Mouse (Mus musculus): ENCODE results near the gene Gm11549. TPM values are rescaled to one million over a fixed set of nuclear protein-coding genes. Genes with fewer than 3 reads are reported as not detected.

The Gm11549 gene
- total RNA-seq, 1 experiment: not detected

DNA sequence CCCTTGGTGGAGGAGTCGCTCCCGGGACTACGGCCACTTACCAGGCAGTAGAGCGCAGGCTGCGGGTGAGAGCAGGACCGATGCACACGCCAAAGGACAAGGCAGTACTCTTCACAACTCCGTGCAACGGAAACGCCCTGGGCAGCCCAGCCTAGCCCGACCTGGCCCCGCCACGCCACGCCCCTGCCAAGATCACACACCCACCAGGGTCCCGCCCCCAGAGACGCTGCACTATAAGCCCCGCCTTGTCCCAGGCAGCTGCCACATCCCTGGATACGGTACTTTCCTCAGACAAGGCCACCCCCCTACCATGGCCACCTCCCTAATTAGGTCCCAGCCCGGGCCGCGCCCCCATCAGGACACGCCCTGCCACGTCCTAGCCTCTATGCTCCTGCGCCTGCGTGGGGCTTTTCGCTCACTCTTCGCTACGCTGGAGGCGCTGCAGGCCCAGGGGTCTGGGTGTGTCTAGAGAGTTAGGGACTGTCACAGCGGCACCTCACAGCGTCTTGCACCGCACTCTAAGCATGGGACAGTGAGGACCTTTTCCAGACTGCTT is 46.0 kb downstream of the Gm11549 start, which contains the start of the genes Anxa5 and 1810062G17Rik:
Gene Anxa5 (minus strand): TSS at position 363 of the 556 bp plus-strand sequence.
Gene 1810062G17Rik (plus strand): TSS at position 406 of the 556 bp plus-strand sequence.
- TF ChIP-seq HCFC1 (IDR thresholded peaks at IDR 0.05; ENCODE audit: borderline replicate concordance, insufficient read depth, low read length): no peak
- no peak for TF ChIP-seq ZNF384 (IDR thresholded peaks at IDR 0.05; ENCODE audit: low read depth, low read length)
- TF ChIP-seq CHD2 (IDR thresholded peaks at IDR 0.05; ENCODE audit: low read depth, low read length): no peak
- no peak for TF ChIP-seq ZC3H11A (IDR thresholded peaks at IDR 0.05; ENCODE audit: borderline replicate concordance, low read depth, low read length)
- no peak for TF ChIP-seq MAFK (IDR thresholded peaks at IDR 0.05; ENCODE audit: insufficient read depth, low read depth, low read length)
- Histone ChIP-seq H3K27ac (ENCODE audit: insufficient read depth, low read depth, low read length, poor library complexity, severe bottlenecking) (no peak within 1 kb of the TSS), H3K9ac (ENCODE audit: insufficient read depth, low read depth, low read length, poor library complexity, severe bottlenecking) (peak within 1 kb of the TSS; percentile 21; the same call in 1 of the 2 replicates), H3K36me3 (ENCODE audit: control insufficient read depth, insufficient read depth, low read length, poor library complexity, severe bottlenecking) (no peaks in the 10 kb centered on the region), H3K4me3 (ENCODE audit: insufficient read depth in 1 of 2, low read depth in 1 of 2, low read length in 2 of 2, poor library complexity in 1 of 2, severe bottlenecking in 1 of 2) (peak within 1 kb of the TSS; percentile 69 to 72), H3K4me1 (ENCODE audit: control insufficient read depth in 2 of 2, insufficient read depth in 2 of 2, low read length in 2 of 2, poor library complexity in 1 of 2) (peaks cover 0 to 6% of the 10 kb centered on the region in 2 experiments; a peak in 2 of 4 replicates), H3K9me3 (ENCODE audit: control insufficient read depth, insufficient read depth, low read depth, low read length) (no peaks in the 10 kb centered on the region)
- DNase-seq (ENCODE audit: low read depth, low spot score): peak; percentile 90
- in situ Hi-C loops (cut with MboI; ENCODE audit: low sequenced_read_pairs in 2 of 2, unreplicated experiment in 2 of 2): no loop called here

DNA sequence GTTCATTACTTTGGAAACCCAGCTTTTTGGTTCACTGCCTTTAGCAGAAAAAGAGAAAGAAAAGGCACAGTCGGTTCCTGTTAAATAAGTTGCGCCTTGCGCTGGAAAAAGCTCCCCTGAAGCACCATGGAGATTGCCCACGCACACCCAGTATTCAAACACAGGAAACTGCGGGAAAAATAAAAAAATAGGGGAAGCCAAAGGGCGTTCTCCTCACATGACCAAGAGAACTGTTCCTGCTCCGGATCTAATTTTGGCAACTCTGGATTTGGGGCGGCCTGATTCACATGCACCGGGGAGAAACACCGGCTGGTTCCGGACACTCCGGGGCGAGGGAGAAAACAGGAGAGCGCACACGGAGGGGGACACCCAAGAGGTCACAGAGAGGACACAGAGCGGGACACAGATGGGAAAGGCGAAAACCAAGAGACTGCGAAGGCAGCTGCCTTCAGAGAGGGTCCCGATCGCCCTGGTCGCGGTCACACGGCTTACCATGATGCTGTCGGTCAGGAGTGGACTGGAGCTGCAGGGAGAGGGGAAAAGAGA is 46.6 kb downstream of the Gm11549 start:
- Histone ChIP-seq H3K9me3 (ENCODE audit: control insufficient read depth, insufficient read depth, low read depth, low read length) (no peaks in the 10 kb centered on the region), H3K36me3 (ENCODE audit: control insufficient read depth, insufficient read depth, low read length, poor library complexity, severe bottlenecking) (no peaks in the 10 kb centered on the region), H3K27ac (ENCODE audit: insufficient read depth, low read depth, low read length, poor library complexity, severe bottlenecking) (no peak overlapping the region), H3K4me3 (ENCODE audit: insufficient read depth in 1 of 2, low read depth in 1 of 2, low read length in 2 of 2, poor library complexity in 1 of 2, severe bottlenecking in 1 of 2) (peak overlapping the region; percentile 69 to 72), H3K4me1 (ENCODE audit: control insufficient read depth in 2 of 2, insufficient read depth in 2 of 2, low read length in 2 of 2, poor library complexity in 1 of 2) (peaks cover 0 to 6% of the 10 kb centered on the region in 2 experiments; a peak in 2 of 4 replicates), H3K9ac (ENCODE audit: insufficient read depth, low read depth, low read length, poor library complexity, severe bottlenecking) (peak overlapping the region; percentile 21; the same call in 1 of the 2 replicates)
- no peak for DNase-seq (ENCODE audit: low read depth, low spot score)
- in situ Hi-C loops (cut with MboI; ENCODE audit: low sequenced_read_pairs in 2 of 2, unreplicated experiment in 2 of 2): no loop called here
- TF ChIP-seq HCFC1 (IDR thresholded peaks at IDR 0.05; ENCODE audit: borderline replicate concordance, insufficient read depth, low read length) (no peak), MAFK (IDR thresholded peaks at IDR 0.05; ENCODE audit: insufficient read depth, low read depth, low read length) (no peak), CHD2 (IDR thresholded peaks at IDR 0.05; ENCODE audit: low read depth, low read length) (no peak), ZNF384 (IDR thresholded peaks at IDR 0.05; ENCODE audit: low read depth, low read length) (no peak), ZC3H11A (IDR thresholded peaks at IDR 0.05; ENCODE audit: borderline replicate concordance, low read depth, low read length) (no peak)

DNA sequence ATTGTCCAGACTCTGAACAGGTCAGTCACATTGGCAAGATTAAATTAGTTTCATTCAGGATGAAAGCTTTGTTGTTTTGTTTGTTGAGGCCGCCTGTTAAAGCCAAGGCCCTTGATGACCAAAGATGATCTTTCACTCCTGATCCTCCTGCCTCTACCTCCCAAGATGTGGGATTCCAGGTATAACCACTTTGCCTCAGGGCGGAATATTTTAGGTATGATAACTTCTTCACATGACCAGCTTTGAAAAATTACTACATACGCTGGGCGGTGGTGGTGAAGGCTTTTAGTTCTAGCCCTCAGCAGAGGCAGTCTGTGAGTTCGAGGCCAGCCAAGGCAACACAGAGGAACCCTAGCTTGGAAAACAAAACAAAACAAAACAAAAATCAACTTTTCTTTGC is 47.2 kb downstream of the Gm11549 start:
- no peak for TF ChIP-seq MAFK (IDR thresholded peaks at IDR 0.05; ENCODE audit: insufficient read depth, low read depth, low read length)
- TF ChIP-seq HCFC1 (IDR thresholded peaks at IDR 0.05; ENCODE audit: borderline replicate concordance, insufficient read depth, low read length): no peak
- TF ChIP-seq ZC3H11A (IDR thresholded peaks at IDR 0.05; ENCODE audit: borderline replicate concordance, low read depth, low read length): no peak
- TF ChIP-seq CHD2 (IDR thresholded peaks at IDR 0.05; ENCODE audit: low read depth, low read length): no peak
- TF ChIP-seq ZNF384 (IDR thresholded peaks at IDR 0.05; ENCODE audit: low read depth, low read length): no peak
- no peak overlapping the region for H3K4me3 ChIP-seq (ENCODE audit: insufficient read depth in 1 of 2, low read depth in 1 of 2, low read length in 2 of 2, poor library complexity in 1 of 2, severe bottlenecking in 1 of 2)
- DNase-seq (ENCODE audit: low read depth, low spot score): no peak
- H3K36me3 ChIP-seq (ENCODE audit: control insufficient read depth, insufficient read depth, low read length, poor library complexity, severe bottlenecking): no peaks in the 10 kb centered on the region
- H3K4me1 ChIP-seq (ENCODE audit: control insufficient read depth in 2 of 2, insufficient read depth in 2 of 2, low read length in 2 of 2, poor library complexity in 1 of 2): peaks cover 0 to 6% of the 10 kb centered on the region in 2 experiments; a peak in 2 of 4 replicates
- H3K9me3 ChIP-seq (ENCODE audit: control insufficient read depth, insufficient read depth, low read depth, low read length): no peaks in the 10 kb centered on the region
- H3K9ac ChIP-seq (ENCODE audit: insufficient read depth, low read depth, low read length, poor library complexity, severe bottlenecking): no peak overlapping the region
- H3K27ac ChIP-seq (ENCODE audit: insufficient read depth, low read depth, low read length, poor library complexity, severe bottlenecking): no peak overlapping the region
- in situ Hi-C loops (cut with MboI; ENCODE audit: low sequenced_read_pairs in 2 of 2, unreplicated experiment in 2 of 2): no loop called here

- Histone ChIP-seq H3K9ac (ENCODE audit: insufficient read depth, low read depth, low read length, poor library complexity, severe bottlenecking) (no peak overlapping the region), H3K9me3 (ENCODE audit: control insufficient read depth, insufficient read depth, low read depth, low read length) (no peaks in the 10 kb centered on the region), H3K4me3 (ENCODE audit: insufficient read depth in 1 of 2, low read depth in 1 of 2, low read length in 2 of 2, poor library complexity in 1 of 2, severe bottlenecking in 1 of 2) (no peak overlapping the region), H3K27ac (ENCODE audit: insufficient read depth, low read depth, low read length, poor library complexity, severe bottlenecking) (no peak overlapping the region), H3K36me3 (ENCODE audit: control insufficient read depth, insufficient read depth, low read length, poor library complexity, severe bottlenecking) (no peaks in the 10 kb centered on the region), H3K4me1 (ENCODE audit: control insufficient read depth in 2 of 2, insufficient read depth in 2 of 2, low read length in 2 of 2, poor library complexity in 1 of 2) (peaks cover 0 to 6% of the 10 kb centered on the region in 2 experiments; a peak in 2 of 4 replicates)
- no peak for DNase-seq (ENCODE audit: low read depth, low spot score)
- in situ Hi-C loops (cut with MboI; ENCODE audit: low sequenced_read_pairs in 2 of 2, unreplicated experiment in 2 of 2): no loop called here
- TF ChIP-seq HCFC1 (IDR thresholded peaks at IDR 0.05; ENCODE audit: borderline replicate concordance, insufficient read depth, low read length) (no peak), CHD2 (IDR thresholded peaks at IDR 0.05; ENCODE audit: low read depth, low read length) (no peak), MAFK (IDR thresholded peaks at IDR 0.05; ENCODE audit: insufficient read depth, low read depth, low read length) (no peak), ZNF384 (IDR thresholded peaks at IDR 0.05; ENCODE audit: low read depth, low read length) (no peak), ZC3H11A (IDR thresholded peaks at IDR 0.05; ENCODE audit: borderline replicate concordance, low read depth, low read length) (no peak)
These were observed 48.4 kb downstream of the Gm11549 start for GRCm38 (mm10) chr3:36473222-36473621.
